Mouse (Mus musculus): Measurements from ENCODE around the gene Rabl6. TPM values are rescaled to one million over a fixed set of nuclear protein-coding genes. Genes with fewer than 3 reads are reported as not detected.

Gene Rabl6
- polyA plus RNA-seq, 1 experiment, result 38.2 TPM

DNA sequence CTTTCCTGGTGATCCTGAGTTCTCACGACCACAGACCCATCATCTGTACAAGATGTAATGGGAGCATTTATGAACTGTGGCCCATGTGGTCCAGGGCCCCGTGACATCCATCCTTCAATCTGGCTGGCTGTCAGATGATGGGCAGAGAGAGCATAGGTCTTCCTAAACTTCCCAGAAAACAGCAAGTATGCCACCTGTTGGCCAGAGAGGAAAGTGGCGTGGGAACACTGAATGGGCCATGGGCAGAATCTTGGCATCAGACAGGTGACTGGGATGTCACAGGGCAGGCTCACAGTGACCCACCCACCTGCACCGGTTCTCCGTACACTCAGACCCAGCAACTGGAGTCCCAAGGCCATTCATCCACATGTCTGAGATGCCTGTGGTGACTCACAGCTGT lies 57.1 kb downstream of the Rabl6 start:
- Histone ChIP-seq H3K27ac (ENCODE audit: control insufficient read depth, insufficient read depth, low read depth, low read length, poor library complexity) (no peak overlapping the region), H3K4me3 (replicated peaks; ENCODE audit: control insufficient read depth, low read depth, low read length) (no peak overlapping the region), H3K4me1 (ENCODE audit: control insufficient read depth, insufficient read depth, low read length) (no peaks in the 10 kb centered on the region; the same call in 1 of the 2 replicates)
- WGBS, result 41% methylated on average over 5 of the region's 5 CpGs
- TF ChIP-seq POLR2A (IDR thresholded peaks at IDR 0.05; ENCODE audit: borderline replicate concordance, control insufficient read depth, low read depth, low read length) (no peak), CTCF (IDR thresholded peaks at IDR 0.05; ENCODE audit: control insufficient read depth, insufficient read depth, low read length) (peak; percentile 64)

- Histone ChIP-seq H3K4me1 (ENCODE audit: control insufficient read depth, insufficient read depth, low read length) (peaks cover 2% of the 10 kb centered on the region; the same call in 1 of the 2 replicates), H3K4me3 (replicated peaks; ENCODE audit: control insufficient read depth, low read depth, low read length) (no peak overlapping the region), H3K27ac (ENCODE audit: control insufficient read depth, insufficient read depth, low read depth, low read length, poor library complexity) (no peak overlapping the region)
- WGBS, result 62% methylated on average over 9 of the region's 9 CpGs
- TF ChIP-seq POLR2A (IDR thresholded peaks at IDR 0.05; ENCODE audit: borderline replicate concordance, control insufficient read depth, low read depth, low read length) (no peak), CTCF (IDR thresholded peaks at IDR 0.05; ENCODE audit: control insufficient read depth, insufficient read depth, low read length) (no peak)
These were observed 59.0 kb downstream of the Rabl6 start for GRCm38 (mm10) chr2:25549021-25549991.

GRCm38 (mm10) chr2:25546811-25547491 lies 61.4 kb downstream of the Rabl6 start, which contains the start of gene Traf2:
Traf2 (minus strand) TSS chr2:25546940.
- peaks cover 2% of the 10 kb centered on the region; the same call in 1 of the 2 replicates for H3K4me1 ChIP-seq (ENCODE audit: control insufficient read depth, insufficient read depth, low read length)
- WGBS, result 3% methylated on average over 48 of the region's 48 CpGs
- TF ChIP-seq POLR2A (IDR thresholded peaks at IDR 0.05; ENCODE audit: borderline replicate concordance, control insufficient read depth, low read depth, low read length), result peak; percentile 71; the same call in 1 of the 2 replicates
- TF ChIP-seq CTCF (IDR thresholded peaks at IDR 0.05; ENCODE audit: control insufficient read depth, insufficient read depth, low read length), result no peak

GRCm38 (mm10) chr2:25545996-25546810 lies 62.1 kb downstream of the Rabl6 start:
- 3% methylated on average over 43 of the region's 43 CpGs for WGBS
- peaks cover 2% of the 10 kb centered on the region; the same call in 1 of the 2 replicates for H3K4me1 ChIP-seq (ENCODE audit: control insufficient read depth, insufficient read depth, low read length)
- peak overlapping the region; percentile 70 for H3K27ac ChIP-seq (ENCODE audit: control insufficient read depth, insufficient read depth, low read depth, low read length, poor library complexity)
- TF ChIP-seq POLR2A (IDR thresholded peaks at IDR 0.05; ENCODE audit: borderline replicate concordance, control insufficient read depth, low read depth, low read length) (no peak), CTCF (IDR thresholded peaks at IDR 0.05; ENCODE audit: control insufficient read depth, insufficient read depth, low read length) (no peak)
- H3K4me3 ChIP-seq (replicated peaks; ENCODE audit: control insufficient read depth, low read depth, low read length), result peak overlapping the region; percentile 79

More at GRCm38 (mm10) chr2:25546811-25547491, 61.4 kb downstream of the Rabl6 start, which contains the start of gene Traf2:
- Histone ChIP-seq H3K27ac (ENCODE audit: control insufficient read depth, insufficient read depth, low read depth, low read length, poor library complexity) (peak within 1 kb of the TSS; percentile 70), H3K4me3 (replicated peaks; ENCODE audit: control insufficient read depth, low read depth, low read length) (peak within 1 kb of the TSS; percentile 79)

DNA sequence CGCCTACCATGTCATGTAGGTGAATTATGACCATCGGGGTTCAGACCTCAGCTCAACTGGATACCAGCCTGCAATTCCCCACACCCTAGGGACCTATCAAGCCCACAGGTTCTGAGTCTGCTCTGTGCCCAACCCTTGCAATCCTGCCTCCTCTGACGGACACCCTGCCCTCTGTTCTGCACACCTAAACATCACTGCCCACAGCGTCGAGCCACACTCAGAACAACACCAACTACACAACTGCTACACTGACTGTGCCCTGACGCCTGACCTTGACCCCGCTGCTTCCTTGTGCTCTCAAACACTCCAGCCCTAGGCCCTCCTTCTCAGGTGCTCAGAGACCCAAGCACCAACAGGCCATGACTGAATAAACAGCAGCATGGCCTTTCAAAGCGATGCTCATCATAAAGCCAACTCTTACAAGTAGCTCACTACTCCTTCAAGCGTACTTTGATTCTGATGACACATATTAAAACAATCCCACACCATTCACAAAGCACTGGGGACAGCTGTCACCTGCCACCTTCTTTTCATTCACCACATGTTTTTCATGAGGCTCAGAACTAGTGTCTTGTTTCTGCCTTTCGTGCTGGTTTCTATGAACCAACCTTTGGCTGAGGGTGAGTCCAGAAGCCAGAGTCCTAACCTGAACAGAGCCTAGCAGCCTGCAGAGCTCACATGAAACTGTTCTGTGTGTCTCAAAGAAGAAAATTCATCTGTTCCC lies 66.5 kb downstream of the Rabl6 start:
- H3K27ac ChIP-seq (ENCODE audit: control insufficient read depth, insufficient read depth, low read depth, low read length, poor library complexity), result no peak overlapping the region
- TF ChIP-seq CTCF (IDR thresholded peaks at IDR 0.05; ENCODE audit: control insufficient read depth, insufficient read depth, low read length) (no peak), POLR2A (IDR thresholded peaks at IDR 0.05; ENCODE audit: borderline replicate concordance, control insufficient read depth, low read depth, low read length) (no peak)

GRCm38 (mm10) chr2:25540541-25540948 lies 67.8 kb downstream of the Rabl6 start:
- Histone ChIP-seq H3K4me1 (ENCODE audit: control insufficient read depth, insufficient read depth, low read length) (no peaks in the 10 kb centered on the region; the same call in 1 of the 2 replicates), H3K27ac (ENCODE audit: control insufficient read depth, insufficient read depth, low read depth, low read length, poor library complexity) (no peak overlapping the region), H3K4me3 (replicated peaks; ENCODE audit: control insufficient read depth, low read depth, low read length) (no peak overlapping the region)
- WGBS, result 94% methylated on average over 4 of the region's 4 CpGs
- TF ChIP-seq CTCF (IDR thresholded peaks at IDR 0.05; ENCODE audit: control insufficient read depth, insufficient read depth, low read length) (no peak), POLR2A (IDR thresholded peaks at IDR 0.05; ENCODE audit: borderline replicate concordance, control insufficient read depth, low read depth, low read length) (no peak)

More for the DNA sequence above, 66.5 kb downstream of the Rabl6 start:
- Histone ChIP-seq H3K4me3 (replicated peaks; ENCODE audit: control insufficient read depth, low read depth, low read length) (no peak overlapping the region), H3K4me1 (ENCODE audit: control insufficient read depth, insufficient read depth, low read length) (peaks cover 2% of the 10 kb centered on the region; the same call in 1 of the 2 replicates)
- WGBS, result 88% methylated on average over 10 of the region's 10 CpGs

DNA sequence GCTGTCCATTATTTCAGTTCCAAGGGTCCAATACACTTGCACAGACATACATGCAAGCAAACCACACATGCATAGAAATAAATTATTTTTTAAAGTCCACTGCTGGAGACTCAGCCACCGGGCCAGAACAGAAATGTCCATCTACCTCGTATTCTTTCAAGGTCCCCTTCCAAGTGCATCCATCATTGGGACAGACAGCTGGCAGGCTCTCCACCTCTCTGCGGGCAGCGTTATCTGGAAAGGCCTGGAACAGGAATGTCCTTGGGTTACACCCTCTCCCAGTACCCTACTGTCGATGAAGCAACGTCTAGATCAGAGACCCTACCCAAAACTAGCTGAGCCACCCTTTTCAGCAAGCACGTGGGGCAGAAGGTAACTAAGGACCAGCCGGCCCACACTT lies 71.8 kb downstream of the Rabl6 start:
- Histone ChIP-seq H3K4me3 (replicated peaks; ENCODE audit: control insufficient read depth, low read depth, low read length) (no peak overlapping the region), H3K27ac (ENCODE audit: control insufficient read depth, insufficient read depth, low read depth, low read length, poor library complexity) (no peak overlapping the region), H3K4me1 (ENCODE audit: control insufficient read depth, insufficient read depth, low read length) (no peaks in the 10 kb centered on the region; the same call in 1 of the 2 replicates)
- no peak for TF ChIP-seq CTCF (IDR thresholded peaks at IDR 0.05; ENCODE audit: control insufficient read depth, insufficient read depth, low read length)
- TF ChIP-seq POLR2A (IDR thresholded peaks at IDR 0.05; ENCODE audit: borderline replicate concordance, control insufficient read depth, low read depth, low read length), result no peak
- 89% methylated on average over 8 of the region's 8 CpGs for WGBS
